Mouse (Mus musculus) kidney, embryonic 15.5 days (tissue): ENCODE results near the gene Myom1. TPM values are rescaled to one million over a fixed set of nuclear protein-coding genes. Genes with fewer than 3 reads are reported as not detected.
A peak's percentile ranks its signal among the peaks of the same experiment; 100 is the strongest.

Experiments
- ATAC-seq: fragments of 200-750 bp; cut with Nextera tagmentation; replicated peaks from 2 replicates; pipeline ENCODE4 v1.8.0; 2017; ENCODE audit warnings: moderate TSS enrichment; ENCODE audit not compliant: low FRiP score
- H3K27ac ChIP-seq: fragments of 300-500 bp; sonication (generic); 2 replicates; pipeline ENCODE4 v1.5.1; 2015; ENCODE audit warnings: mild to moderate bottlenecking, inconsistent platforms
- H3K27me3 ChIP-seq: fragments of 300-500 bp; sonication (generic); 2 replicates; pipeline ENCODE4 v1.6.1; 2015; ENCODE audit warnings: inconsistent platforms
- H3K36me3 ChIP-seq: fragments of 300-500 bp; sonication (generic); 2 replicates; pipeline ENCODE4 v1.6.1; 2015; ENCODE audit warnings: inconsistent platforms
- H3K4me1 ChIP-seq: fragments of 300-500 bp; sonication (generic); 2 replicates; pipeline ENCODE4 v1.6.1; 2015; ENCODE audit warnings: inconsistent platforms
- H3K4me2 ChIP-seq: fragments of 300-500 bp; sonication (generic); 2 replicates; pipeline ENCODE4 v1.6.1; 2015; ENCODE audit warnings: moderate library complexity, mild to moderate bottlenecking, inconsistent platforms
- H3K4me3 ChIP-seq: fragments of 300-500 bp; sonication (generic); replicated peaks from 2 replicates; pipeline ENCODE4 v1.5.1; 2015; ENCODE audit warnings: mild to moderate bottlenecking, inconsistent platforms
- H3K9ac ChIP-seq: fragments of 300-500 bp; sonication (generic); 2 replicates; pipeline ENCODE4 v1.6.1; 2015; ENCODE audit warnings: mild to moderate bottlenecking, inconsistent platforms
- H3K9me3 ChIP-seq: fragments of 300-500 bp; sonication (generic); replicated peaks from 2 replicates; pipeline ENCODE4 v1.6.1; 2016; ENCODE audit warnings: inconsistent platforms
- WGBS: fragments of 180-500 bp; shearing (Covaris S2); methylation state at CpG from one replicate; pipeline ENCODE4 v1.1.7; 2015; ENCODE audit warnings: mixed read lengths; 5-methylcytosine and 5-hydroxymethylcytosine counted together
- polyA plus RNA-seq: library from polyadenylated mRNA; unstranded; fragments of >200 nt; fragmentation: Nextera tagmentation; extraction: Ambion mirVana; gene quantifications from 2 replicates; pipeline ENCODE4 v1.2.1, GENCODE M21; 2015

Myom1 gene
- polyA plus RNA-seq, 1 experiment from 2014 or later = 5.5 TPM

- no peak overlapping the region for H3K27ac ChIP-seq
- H3K36me3 ChIP-seq = no peaks in the 10 kb centered on the region
- ATAC-seq = no peak
- H3K4me1 ChIP-seq = 0 out of 2 replicates have a peak, but pooled peaks cover 4% of the 10 kb centered on the region
- H3K9me3 ChIP-seq = no peaks in the 10 kb centered on the region
- H3K9ac ChIP-seq = no peak overlapping the region
- H3K4me3 ChIP-seq = no peak overlapping the region
- no peak overlapping the region for H3K4me2 ChIP-seq
- 89% methylated on average over 6 of the region's 6 CpGs for WGBS
- no peaks in the 10 kb centered on the region for H3K27me3 ChIP-seq
Observed at GRCm38 (mm10) chr17:71053134-71053708, 50.8 kb downstream of the Myom1 start.

DNA sequence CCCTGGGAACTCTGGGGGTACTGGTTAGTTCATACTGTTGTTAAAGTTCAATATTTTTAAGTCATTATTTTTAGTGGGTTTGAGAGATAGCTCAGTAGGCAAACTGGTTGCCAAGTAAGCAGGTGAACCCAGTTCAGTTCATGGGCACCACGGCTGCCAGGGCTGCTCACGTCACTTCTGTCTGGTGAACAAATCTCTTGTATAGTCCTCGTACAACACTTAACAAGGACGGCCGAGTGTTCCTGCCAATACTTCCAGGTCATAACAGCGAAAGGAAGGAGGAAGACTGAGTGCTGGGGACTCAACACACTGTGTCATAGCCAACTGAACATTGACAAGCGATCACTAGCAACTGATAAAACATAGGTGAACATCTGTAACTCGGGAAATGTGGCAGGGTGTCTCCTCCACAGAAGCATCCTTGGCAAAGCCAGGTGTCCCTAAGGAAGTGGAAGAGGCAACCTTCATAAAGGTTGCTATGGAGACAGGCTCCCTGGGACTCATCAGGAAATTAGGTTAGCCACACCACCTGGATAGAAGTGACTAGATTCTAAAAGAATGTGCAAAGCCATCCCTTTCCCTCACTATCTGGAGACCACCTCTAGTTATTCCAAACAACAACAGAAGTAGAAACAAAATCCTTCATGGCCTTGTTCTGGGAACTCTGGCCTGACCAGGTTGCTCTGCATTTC is 52.9 kb downstream of the Myom1 start:
- Histone ChIP-seq H3K27me3 (no peaks in the 10 kb centered on the region), H3K9ac (no peak overlapping the region), H3K4me3 (no peak overlapping the region), H3K9me3 (no peaks in the 10 kb centered on the region), H3K27ac (no peak overlapping the region), H3K4me1 (0 out of 2 replicates have a peak, but pooled peaks cover 4% of the 10 kb centered on the region), H3K4me2 (no peak overlapping the region), H3K36me3 (no peaks in the 10 kb centered on the region)
- 88% methylated on average over 8 of the region's 8 CpGs for WGBS
- no peak for ATAC-seq

GRCm38 (mm10) chr17:71056405-71056804 is 54.0 kb downstream of the Myom1 start:
- no peaks in the 10 kb centered on the region for H3K9me3 ChIP-seq
- no peak overlapping the region for H3K4me3 ChIP-seq
- H3K36me3 ChIP-seq = no peaks in the 10 kb centered on the region
- 0 out of 2 replicates have a peak, but pooled peaks cover 4% of the 10 kb centered on the region for H3K4me1 ChIP-seq
- no peak for ATAC-seq
- H3K4me2 ChIP-seq = no peak overlapping the region
- 55% methylated on average over 7 of the region's 7 CpGs for WGBS
- H3K27me3 ChIP-seq = no peaks in the 10 kb centered on the region
- no peak overlapping the region for H3K27ac ChIP-seq
- H3K9ac ChIP-seq = no peak overlapping the region

GRCm38 (mm10) chr17:71057758-71058157 is 55.3 kb downstream of the Myom1 start:
- Histone ChIP-seq H3K27ac (no peak overlapping the region), H3K27me3 (no peaks in the 10 kb centered on the region), H3K4me3 (no peak overlapping the region), H3K36me3 (no peaks in the 10 kb centered on the region), H3K9me3 (no peaks in the 10 kb centered on the region), H3K4me1 (peaks cover 8% of the 10 kb centered on the region; the same call in 1 of the 2 replicates), H3K9ac (no peak overlapping the region), H3K4me2 (no peak overlapping the region)
- WGBS = 71% methylated on average over 3 of the region's 3 CpGs
- ATAC-seq = no peak

DNA sequence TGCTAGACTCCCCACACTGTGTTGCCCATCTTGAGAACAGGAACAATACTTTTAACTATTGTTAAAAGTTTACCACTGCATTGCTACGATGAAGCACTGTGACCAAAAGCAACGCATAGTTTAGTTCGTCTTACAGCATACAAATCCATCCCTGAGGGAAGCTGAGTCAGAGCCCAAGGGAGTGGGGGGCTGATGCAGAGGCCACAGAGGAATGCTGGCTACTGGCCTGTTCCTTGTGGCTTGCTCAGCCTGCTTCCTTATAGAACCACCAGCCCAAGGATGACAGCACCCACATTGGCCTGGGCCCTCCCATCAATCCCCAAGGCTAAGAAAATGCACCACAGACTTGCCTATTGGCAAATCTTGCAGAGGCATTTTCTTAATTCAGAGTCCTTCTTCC is 56.8 kb downstream of the Myom1 start:
- H3K27ac ChIP-seq = no peak overlapping the region
- 82% methylated on average over 3 of the region's 3 CpGs for WGBS
- H3K9ac ChIP-seq = no peak overlapping the region
- H3K36me3 ChIP-seq = no peaks in the 10 kb centered on the region
- no peak for ATAC-seq
- no peaks in the 10 kb centered on the region for H3K27me3 ChIP-seq
- peaks cover 8% of the 10 kb centered on the region; the same call in 1 of the 2 replicates for H3K4me1 ChIP-seq
- no peak overlapping the region for H3K4me2 ChIP-seq
- H3K9me3 ChIP-seq = no peaks in the 10 kb centered on the region
- no peak overlapping the region for H3K4me3 ChIP-seq

- 0 out of 2 replicates have a peak, but pooled peaks have one; percentile 29 for ATAC-seq
- Histone ChIP-seq H3K36me3 (no peaks in the 10 kb centered on the region), H3K4me1 (peaks cover 4% of the 10 kb centered on the region; the same call in 1 of the 2 replicates), H3K27ac (no peak overlapping the region), H3K4me2 (no peak overlapping the region), H3K9me3 (no peaks in the 10 kb centered on the region), H3K27me3 (no peaks in the 10 kb centered on the region), H3K9ac (no peak overlapping the region), H3K4me3 (no peak overlapping the region)
- 56% methylated on average over 5 of the region's 5 CpGs for WGBS
Observed at GRCm38 (mm10) chr17:71062049-71062560, 59.7 kb downstream of the Myom1 start.

DNA sequence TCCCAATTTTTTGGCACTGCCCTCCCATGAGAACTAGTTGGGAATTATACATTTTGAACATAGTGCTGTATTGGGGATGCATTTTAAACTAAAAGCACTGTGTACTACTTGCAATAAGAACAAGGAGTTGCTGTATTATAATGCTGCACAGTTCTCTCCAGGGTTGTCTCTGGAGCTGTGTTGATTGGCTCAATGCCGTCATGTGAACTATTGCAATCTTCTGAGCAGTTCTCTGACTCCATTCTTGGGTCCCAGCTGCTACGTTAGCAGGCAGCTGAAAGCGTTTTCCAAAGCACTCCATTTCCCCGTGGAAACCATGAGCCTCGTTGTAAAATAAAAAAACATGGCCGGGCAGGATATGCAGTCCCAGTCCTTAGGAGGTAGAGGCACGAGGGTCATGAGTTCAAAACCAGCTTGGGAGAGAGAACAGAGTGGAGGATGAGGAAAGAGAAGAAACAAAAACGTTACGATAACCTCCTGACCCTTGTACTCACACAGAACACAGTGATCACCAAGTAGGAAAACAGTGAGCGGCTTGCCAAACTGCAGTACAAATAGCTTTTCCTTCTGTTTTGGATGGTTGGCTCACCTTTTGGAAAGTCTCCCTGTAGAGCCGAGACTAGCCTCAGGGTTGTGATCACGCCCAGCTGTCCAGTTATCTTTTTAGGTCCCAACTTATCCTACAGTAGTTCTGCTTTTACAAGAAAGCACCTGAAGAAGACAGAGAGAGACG is 60.6 kb downstream of the Myom1 start:
- Histone ChIP-seq H3K27me3 (no peaks in the 10 kb centered on the region), H3K9me3 (no peaks in the 10 kb centered on the region), H3K4me3 (no peak overlapping the region), H3K4me1 (peaks cover 4% of the 10 kb centered on the region; the same call in 1 of the 2 replicates), H3K27ac (no peak overlapping the region), H3K36me3 (no peaks in the 10 kb centered on the region), H3K4me2 (no peak overlapping the region), H3K9ac (no peak overlapping the region)
- ATAC-seq = no peak
- 60% methylated on average over 13 of the region's 13 CpGs for whole genome bisulfite sequencing

GRCm38 (mm10) chr17:71064463-71065014 is 62.1 kb downstream of the Myom1 start:
- peaks cover 4% of the 10 kb centered on the region; the same call in 1 of the 2 replicates for H3K4me1 ChIP-seq
- no peak overlapping the region for H3K9ac ChIP-seq
- no peak overlapping the region for H3K4me3 ChIP-seq
- no peak for ATAC-seq
- H3K27me3 ChIP-seq = no peaks in the 10 kb centered on the region
- 67% methylated on average over 7 of the region's 7 CpGs for WGBS
- H3K36me3 ChIP-seq = no peaks in the 10 kb centered on the region
- no peaks in the 10 kb centered on the region for H3K9me3 ChIP-seq
- no peak overlapping the region for H3K4me2 ChIP-seq
- no peak overlapping the region for H3K27ac ChIP-seq

DNA sequence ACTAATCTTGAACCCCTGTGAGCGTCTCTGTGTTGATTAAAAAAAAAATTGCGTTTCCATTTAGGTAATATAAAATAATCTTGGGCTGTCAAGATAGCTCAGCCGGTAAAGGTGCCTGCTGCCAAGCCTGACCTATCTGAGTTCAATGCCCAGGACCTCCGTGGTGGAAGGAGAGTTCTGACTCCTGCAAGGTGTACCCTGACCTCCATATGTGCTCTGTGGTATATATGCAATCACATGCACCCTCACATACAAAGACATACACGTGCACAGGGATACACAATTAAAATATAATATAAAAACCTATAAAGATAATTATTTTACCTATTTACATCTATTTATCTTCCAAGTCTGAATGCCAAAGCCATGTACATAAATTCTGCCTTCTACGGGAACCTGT is 62.7 kb downstream of the Myom1 start:
- Histone ChIP-seq H3K4me2 (no peak overlapping the region), H3K9ac (no peak overlapping the region), H3K27ac (no peak overlapping the region), H3K36me3 (no peaks in the 10 kb centered on the region), H3K4me1 (peaks cover 4% of the 10 kb centered on the region; the same call in 1 of the 2 replicates), H3K4me3 (no peak overlapping the region), H3K27me3 (no peaks in the 10 kb centered on the region), H3K9me3 (no peaks in the 10 kb centered on the region)
- ATAC-seq = no peak
- WGBS = 78% methylated on average over 6 of the region's 6 CpGs

DNA sequence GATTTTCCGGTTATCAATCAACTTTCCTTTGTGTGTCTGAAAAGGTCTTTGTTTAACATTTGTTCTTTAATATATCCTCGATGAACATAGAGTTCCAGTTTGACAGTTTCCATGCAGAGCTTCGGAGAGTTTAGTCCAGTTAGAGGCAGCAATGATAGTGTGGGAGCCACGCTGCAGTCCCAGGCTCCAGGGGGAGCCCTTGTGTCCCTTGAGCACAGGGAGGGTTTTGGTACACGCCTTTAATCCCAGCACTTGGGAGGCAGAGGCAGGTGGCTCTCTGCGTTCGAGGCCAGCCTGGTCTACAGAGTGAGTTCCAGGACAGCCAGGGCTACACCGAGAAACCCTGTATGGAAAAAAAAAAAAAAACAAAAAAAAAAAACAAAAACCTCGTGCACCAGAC is 66.7 kb downstream of the Myom1 start:
- ATAC-seq = no peak
- H3K4me1 ChIP-seq = no peaks in the 10 kb centered on the region
- no peak overlapping the region for H3K27ac ChIP-seq
- no peaks in the 10 kb centered on the region for H3K27me3 ChIP-seq
- no peaks in the 10 kb centered on the region for H3K36me3 ChIP-seq
- no peak overlapping the region for H3K4me3 ChIP-seq
- no peaks in the 10 kb centered on the region for H3K9me3 ChIP-seq
- H3K9ac ChIP-seq = no peak overlapping the region
- 84% methylated on average over 9 of the region's 9 CpGs for WGBS
- H3K4me2 ChIP-seq = no peak overlapping the region

DNA sequence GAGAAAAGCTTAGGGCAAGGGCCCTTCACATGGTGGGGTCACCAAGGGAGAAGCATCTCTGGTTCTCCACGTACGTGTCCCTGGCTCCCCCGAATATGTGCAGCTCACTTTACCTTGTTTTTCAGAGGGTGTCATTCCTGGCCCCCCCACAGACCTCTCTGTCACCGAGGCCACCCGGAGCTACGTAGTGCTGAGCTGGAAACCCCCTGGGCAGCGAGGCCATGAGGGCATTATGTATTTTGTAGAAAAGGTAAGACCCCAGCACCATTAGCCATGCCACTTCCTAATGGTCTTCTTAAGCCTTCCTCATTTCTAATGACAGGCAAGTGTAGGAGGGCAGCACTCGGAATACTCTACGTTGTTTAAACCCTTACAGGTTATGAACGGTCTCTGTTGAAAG is 69.5 kb downstream of the Myom1 start:
- Histone ChIP-seq H3K9me3 (no peaks in the 10 kb centered on the region), H3K36me3 (no peaks in the 10 kb centered on the region), H3K4me2 (no peak overlapping the region), H3K4me3 (no peak overlapping the region), H3K9ac (no peak overlapping the region), H3K4me1 (no peaks in the 10 kb centered on the region), H3K27ac (no peak overlapping the region), H3K27me3 (no peaks in the 10 kb centered on the region)
- ATAC-seq = no peak
- WGBS = 84% methylated on average over 10 of the region's 10 CpGs

DNA sequence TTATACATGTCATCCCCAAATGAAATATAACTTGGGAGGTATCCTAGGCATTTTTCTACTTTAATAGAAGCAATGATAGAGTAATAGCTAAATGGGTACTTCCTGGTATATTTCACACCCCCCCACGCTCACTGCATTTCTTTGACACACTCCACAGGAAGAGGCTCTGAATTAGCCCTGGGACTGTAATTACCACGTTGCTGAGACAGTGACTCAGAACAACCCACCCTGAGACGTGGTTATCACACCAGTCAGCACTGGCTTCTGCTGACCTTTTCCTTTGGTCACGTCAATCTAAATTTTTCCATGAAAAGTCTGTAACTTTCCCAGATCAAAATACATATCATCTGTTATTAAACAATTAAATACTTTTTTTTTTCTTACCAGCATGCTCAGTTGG is 72.0 kb downstream of the Myom1 start:
- no peaks in the 10 kb centered on the region for H3K27me3 ChIP-seq
- H3K4me2 ChIP-seq = no peak overlapping the region
- no peaks in the 10 kb centered on the region for H3K9me3 ChIP-seq
- H3K4me3 ChIP-seq = no peak overlapping the region
- 51% methylated on average over 4 of the region's 4 CpGs for WGBS
- H3K27ac ChIP-seq = no peak overlapping the region
- ATAC-seq = no peak
- H3K4me1 ChIP-seq = no peaks in the 10 kb centered on the region
- H3K9ac ChIP-seq = no peak overlapping the region
- no peaks in the 10 kb centered on the region for H3K36me3 ChIP-seq
